Mouse (Mus musculus): Measurements from ENCODE around the gene Mamstr.
A peak's percentile ranks its signal among the peaks of the same experiment; 100 is the strongest.

The Mamstr gene

GRCm38 (mm10) chr7:45628364-45629294 is 11.1 kb upstream of the Mamstr start:
- peak; percentile 98 for DNase-seq

DNA sequence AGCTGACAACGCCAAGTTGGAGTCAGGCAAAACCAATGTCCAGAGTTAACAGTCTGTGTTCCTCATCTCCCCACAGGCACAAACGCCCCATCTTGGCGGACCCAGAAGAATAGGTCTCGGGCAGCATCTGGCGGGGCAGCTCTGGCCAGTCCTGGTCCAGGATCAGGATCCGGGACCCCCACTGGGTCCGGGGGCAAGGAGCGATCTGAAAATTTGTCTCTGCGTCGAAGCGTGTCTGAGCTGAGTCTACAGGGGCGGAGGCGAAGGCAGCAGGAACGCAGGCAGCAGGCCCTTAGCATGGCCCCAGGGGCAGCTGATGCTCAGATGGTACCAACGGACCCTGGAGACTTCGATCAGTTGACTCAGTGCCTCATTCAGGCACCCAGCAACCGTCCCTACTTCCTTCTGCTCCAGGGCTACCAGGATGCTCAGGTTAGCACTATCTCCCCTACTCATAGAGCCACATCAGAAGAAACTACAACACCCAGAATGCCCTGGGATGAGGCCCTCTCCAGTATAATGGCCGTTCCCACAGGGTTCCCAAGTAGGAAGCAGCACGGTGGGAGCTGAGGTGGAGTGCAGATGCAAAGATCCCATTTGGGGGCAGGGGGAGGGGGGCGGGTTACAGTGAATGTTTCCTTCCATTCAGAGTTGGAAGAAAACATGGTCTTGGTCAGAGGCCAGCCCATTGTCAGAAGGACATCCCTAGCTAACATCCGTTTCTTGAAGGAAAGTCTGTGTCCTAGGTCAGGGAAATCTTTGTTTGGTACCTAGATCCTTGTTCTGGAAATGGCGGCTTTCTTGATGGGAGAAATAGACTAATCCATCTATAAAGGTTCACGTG is 9.5 kb upstream of the Mamstr start:
- DNase-seq = peak in 1 of 2 experiments; percentile 29

- DNase-seq = peak; percentile 70 to 80
Measured at GRCm38 (mm10) chr7:45632499-45632898, 7.3 kb upstream of the Mamstr start.

DNA sequence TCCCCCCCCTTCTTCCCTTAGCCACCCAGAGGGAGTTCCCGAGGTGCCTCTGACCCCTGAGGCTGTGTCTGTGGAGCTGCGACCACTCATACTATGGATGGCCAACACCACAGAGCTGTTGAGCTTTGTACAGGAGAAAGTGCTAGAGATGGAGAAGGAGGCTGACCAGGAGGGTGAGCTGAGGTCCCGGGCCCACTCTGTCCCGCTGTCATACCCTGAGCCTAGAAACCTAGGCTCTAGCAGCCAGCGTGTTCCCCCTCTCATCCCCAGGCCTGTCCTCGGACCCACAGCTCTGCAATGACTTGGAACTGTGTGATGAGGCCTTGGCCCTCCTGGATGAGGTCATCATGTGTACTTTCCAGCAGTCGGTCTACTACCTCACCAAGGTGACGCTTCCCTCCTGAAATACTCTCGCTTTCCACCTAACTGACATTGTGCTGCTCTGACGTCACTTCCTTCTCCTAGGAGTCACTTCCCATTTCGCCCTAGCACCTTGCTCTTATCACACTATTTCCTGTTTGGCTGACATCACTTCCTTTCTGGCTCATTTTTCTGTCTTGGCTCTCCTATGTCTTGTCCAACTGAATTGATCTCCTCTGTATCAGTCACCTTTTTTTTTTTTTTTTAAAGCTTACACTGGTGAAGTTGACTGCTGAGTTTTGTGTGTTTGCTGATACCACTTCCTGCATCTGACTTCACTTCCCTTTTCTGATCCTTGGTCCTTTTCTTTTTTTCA is 4.7 kb upstream of the Mamstr start:
- DNase-seq = no peak

GRCm38 (mm10) chr7:45635711-45636688 is 3.8 kb upstream of the Mamstr start:
- DNase-seq = peak in 1 of 2 experiments; percentile 37

- DNase-seq = peak in 1 of 2 experiments; percentile 45
Measured at GRCm38 (mm10) chr7:45637710-45638109, 2.1 kb upstream of the Mamstr start.

- peak; percentile 99 for DNase-seq
Measured at GRCm38 (mm10) chr7:45638623-45639401, 965 bp upstream of the Mamstr start.

GRCm38 (mm10) chr7:45640191-45640957 is 597 bp downstream of the Mamstr start:
- no peak for DNase-seq

GRCm38 (mm10) chr7:45641391-45642040 is 1.7 kb downstream of the Mamstr start:
- peak; percentile 72 to 75 for DNase-seq

DNA sequence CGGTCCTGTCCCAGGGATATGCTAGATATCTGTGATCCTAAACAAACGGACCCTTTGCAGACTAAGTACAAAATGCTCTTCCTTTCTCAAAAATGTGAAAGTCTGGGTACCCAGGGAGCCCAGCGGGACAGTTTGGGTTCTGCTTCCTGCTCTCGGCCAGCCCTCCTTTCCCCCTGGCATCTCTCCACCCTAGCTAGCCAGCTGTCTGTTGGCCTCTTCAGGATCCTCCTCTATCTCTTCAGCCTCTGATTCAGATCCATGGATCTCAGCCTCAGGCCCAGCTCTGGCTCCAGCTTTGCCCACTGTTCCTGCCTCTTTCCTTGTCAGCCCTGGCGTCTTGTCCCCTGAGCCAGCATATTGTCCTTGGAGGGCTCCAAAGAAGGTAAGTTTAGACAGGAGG is 2.3 kb downstream of the Mamstr start:
- DNase-seq = peak; percentile 62 to 74

- DNase-seq = peak in 1 of 2 experiments; percentile 56
Measured at GRCm38 (mm10) chr7:45642503-45643255, 2.9 kb downstream of the Mamstr start.

- peak; percentile 99 for DNase-seq
Measured at GRCm38 (mm10) chr7:45643441-45644178, 3.8 kb downstream of the Mamstr start.

GRCm38 (mm10) chr7:45644183-45644582 is 4.4 kb downstream of the Mamstr start:
- DNase-seq = peak; percentile 69 to 83

DNA sequence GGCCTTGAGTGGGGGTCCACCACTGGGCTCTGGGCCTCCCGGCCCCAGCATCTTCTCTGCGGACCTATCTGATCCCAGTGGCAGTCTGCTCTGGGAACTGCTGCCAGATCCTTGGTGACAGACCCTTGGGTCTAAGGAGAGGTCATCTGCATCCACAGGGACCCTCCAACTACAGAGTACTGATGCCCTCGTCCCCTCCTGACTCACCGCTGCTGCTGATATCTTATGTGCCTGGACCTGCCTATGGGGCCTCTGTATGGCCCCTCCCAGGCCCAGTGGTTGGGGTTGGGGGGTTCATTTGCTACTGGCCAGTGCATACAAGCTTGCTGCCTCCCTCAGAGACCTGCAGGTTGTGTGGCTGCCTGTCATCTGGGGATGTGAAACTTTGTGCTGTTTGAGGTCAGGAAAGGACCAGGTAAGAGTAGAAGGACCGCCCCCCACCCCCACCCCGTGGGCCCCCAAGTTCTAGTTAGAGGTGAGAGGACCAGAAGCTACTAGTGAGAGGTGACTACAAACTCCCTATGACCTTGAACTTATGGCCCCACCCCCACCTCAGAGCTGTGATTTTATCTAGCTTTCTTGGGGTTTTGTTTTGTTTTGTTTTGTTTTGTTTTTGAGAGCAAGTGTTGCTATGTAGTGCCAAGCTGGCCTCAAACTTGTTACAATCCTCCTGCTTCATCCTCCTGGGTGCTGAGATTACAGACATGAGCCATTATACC is 5.3 kb downstream of the Mamstr start:
- DNase-seq = peak in 1 of 2 experiments; percentile 27

DNA sequence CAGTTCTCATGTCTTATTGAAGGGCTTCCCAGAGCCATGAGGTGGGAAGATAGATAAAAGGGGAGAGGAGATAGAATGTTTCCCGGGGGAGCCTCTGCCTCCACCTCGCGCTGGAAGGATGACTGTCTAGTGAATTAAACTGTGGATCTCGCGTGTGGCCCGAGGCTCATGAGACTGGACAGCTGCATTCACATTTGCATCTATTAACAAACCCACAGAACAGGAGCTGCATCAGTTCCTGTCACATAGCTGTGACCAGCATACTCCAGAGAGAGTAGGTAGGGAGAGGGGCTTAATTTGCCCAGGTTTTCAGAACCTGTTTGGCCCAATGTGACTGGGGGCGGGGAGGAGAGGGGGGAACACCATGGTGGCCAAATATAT is 5.8 kb downstream of the Mamstr start:
- no peak for DNase-seq

GRCm38 (mm10) chr7:45646671-45647070 is 6.9 kb downstream of the Mamstr start:
- DNase-seq = no peak

DNA sequence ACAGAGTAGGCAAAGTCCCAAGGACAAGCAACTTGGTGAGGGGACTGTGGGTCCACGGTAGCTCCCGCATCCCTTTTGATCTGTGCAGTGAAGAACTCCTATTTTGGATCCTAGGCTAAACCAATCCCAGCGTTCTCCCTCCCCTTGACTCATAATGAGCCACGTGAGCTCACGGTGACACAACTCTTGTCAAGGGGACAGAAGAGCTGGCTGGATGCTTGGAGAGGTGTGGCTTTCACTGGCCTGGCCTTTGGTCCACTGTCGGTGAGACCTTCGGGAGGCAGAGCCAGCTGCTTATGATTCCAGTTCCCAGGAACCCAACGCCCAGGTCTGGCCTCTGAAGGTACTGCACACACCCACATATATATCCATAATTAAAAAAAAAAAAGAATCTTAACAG is 9.6 kb downstream of the Mamstr start:
- no peak for DNase-seq
